26 mouse cellular contexts compared by ENCODE assay signal in the genomic region with DNA sequence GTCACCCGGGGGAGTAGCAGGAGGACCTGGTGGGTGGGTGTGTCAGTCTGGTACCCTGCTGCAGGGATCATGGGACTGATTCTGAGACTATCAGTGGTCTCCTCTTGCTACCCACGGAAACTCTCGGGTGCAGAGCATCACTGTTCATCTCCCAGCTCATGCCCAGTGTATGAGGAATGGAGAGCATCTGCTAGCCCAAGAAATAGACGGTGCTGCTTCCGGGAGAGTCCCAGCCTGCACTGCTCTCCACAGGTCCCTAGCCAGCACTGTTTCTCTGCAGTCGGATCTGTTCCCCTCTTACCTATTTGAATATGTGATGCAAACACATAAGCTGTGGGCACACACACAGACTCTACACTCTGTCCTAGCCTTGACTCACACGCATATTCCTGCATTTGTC.
"Had no signal": no experiment of that assay in that cellular context is flagged by ENCODE, and none has a peak within 500 bp of the region (broad histone marks: within the 10 kb centered on the region; RNA-seq: fewer than 3 reads in every experiment).

No protein-coding gene starts in this region.

- H3K36me3 ChIP-seq: heart, embryonic 10.5 days; heart, embryonic 12.5 days; hindbrain, embryonic 13.5 days; hindbrain, embryonic 15.5 days; kidney, embryonic 15.5 days; limb, embryonic 13.5 days; limb, embryonic 15.5 days; liver, embryonic 12.5 days had no signal

- H3K9me3 ChIP-seq: heart, embryonic 10.5 days; heart, embryonic 12.5 days; hindbrain, embryonic 13.5 days; hindbrain, embryonic 15.5 days; kidney, embryonic 15.5 days; limb, embryonic 13.5 days; limb, embryonic 15.5 days; liver, embryonic 12.5 days had no signal

- H3K4me2 ChIP-seq: heart, embryonic 12.5 days; hindbrain, embryonic 13.5 days; hindbrain, embryonic 15.5 days; kidney, embryonic 15.5 days; limb, embryonic 13.5 days; limb, embryonic 15.5 days; liver, embryonic 12.5 days had no signal

- H3K4me1 ChIP-seq: heart, embryonic 10.5 days; heart, embryonic 12.5 days; hindbrain, embryonic 13.5 days; hindbrain, embryonic 15.5 days; limb, embryonic 13.5 days; limb, embryonic 15.5 days; liver, embryonic 12.5 days had no signal

- H3K27ac ChIP-seq: heart, embryonic 10.5 days; hindbrain, embryonic 13.5 days; hindbrain, embryonic 15.5 days; hindbrain, postnatal 0 days; kidney, embryonic 15.5 days; kidney, postnatal 0 days; left cerebral cortex, adult 2 months; limb, embryonic 13.5 days; limb, embryonic 15.5 days; liver, embryonic 12.5 days; liver, embryonic 14.5 days had no signal

- H3K9ac ChIP-seq: heart, embryonic 12.5 days; hindbrain, embryonic 13.5 days; hindbrain, embryonic 15.5 days; kidney, embryonic 15.5 days; limb, embryonic 13.5 days; limb, embryonic 15.5 days; liver, embryonic 12.5 days; liver, embryonic 14.5 days had no signal

- ATAC-seq: hindbrain, postnatal 0 days; intestine, embryonic 16.5 days; liver, embryonic 12.5 days had no signal

- H3K27me3 ChIP-seq: hindbrain, embryonic 15.5 days; kidney, embryonic 15.5 days; limb, embryonic 15.5 days; liver, embryonic 12.5 days had no signal

- H3K4me3 ChIP-seq: heart, embryonic 10.5 days; heart, embryonic 12.5 days; hindbrain, embryonic 13.5 days; hindbrain, embryonic 15.5 days; kidney, embryonic 15.5 days; left cerebral cortex, adult 2 months; limb, embryonic 13.5 days; limb, embryonic 15.5 days; liver, embryonic 12.5 days had no signal

- DNase-seq: gastrocnemius, postnatal 14 days; gastrocnemius, postnatal 36 days; heart, adult 18-20 months; heart, postnatal 14 days; heart, postnatal 36 days; kidney, adult 11 months; kidney, adult 2 months; kidney, adult 9 months; kidney, postnatal 14 days; kidney, postnatal 36 days; layer of hippocampus, adult 9-11 months; layer of hippocampus, postnatal 36 days; left cerebral cortex, postnatal 4 days had no signal
